Mouse (Mus musculus) megakaryocyte, embryonic 14.5 days (primary cell): Measurements from ENCODE around the gene Vezt.

Experiments
- FLI1 ChIP-seq: IDR thresholded peaks from 2 replicates; pipeline ENCODE4 v1.6.1; 2012; ENCODE audit warnings: low read length, inconsistent platforms, mixed read lengths
- GATA1 ChIP-seq: IDR thresholded peaks from 3 replicates; pipeline ENCODE4 v1.6.1; 2012; ENCODE audit warnings: mixed read lengths, low read length, inconsistent platforms, borderline replicate concordance

DNA sequence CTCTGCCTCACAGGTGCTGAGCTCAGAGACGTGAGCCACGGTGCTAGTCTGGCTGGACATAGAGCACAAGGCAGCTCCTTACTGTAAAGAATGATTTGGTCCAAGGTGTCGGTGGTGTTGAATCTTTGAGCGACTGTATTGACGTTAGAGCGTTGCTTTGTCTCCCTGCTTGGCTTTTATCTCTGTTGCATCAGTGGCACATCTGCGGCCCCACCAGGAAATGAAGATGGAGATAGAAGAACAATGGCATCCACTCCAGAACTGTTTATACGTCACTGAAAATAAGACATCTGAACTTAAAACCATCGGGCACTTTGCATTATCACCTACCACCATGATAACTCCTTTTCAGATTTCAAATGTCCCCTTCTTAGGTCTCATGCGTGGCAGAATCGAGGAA is 135.7 kb downstream of the Vezt start:
- TF ChIP-seq GATA1 (no peak), FLI1 (no peak)
